Mouse (Mus musculus) spleen, embryonic (tissue): ENCODE measurements around the gene Morn3.

ENCODE experiments used
- CTCF ChIA-PET: fragments of 350-600 bp; sonication (Branson Sonifier 250); formaldehyde crosslinking; loops from one replicate; lab custom pipeline; 2022; lab: Charles Lee

The Morn3 gene

GRCm38 (mm10) chr5:122997205-122998204 is 49.3 kb downstream of the Morn3 start:
- CTCF ChIA-PET: interaction anchor here (0.6 kb wide), 2 partner anchors 9 to 55 kb away, joined by 3 to 4 read pairs; no protein-coding TSS in a partner anchor

GRCm38 (mm10) chr5:122994910-122995309 is 51.9 kb downstream of the Morn3 start:
- CTCF ChIA-PET: no interaction called here

- CTCF ChIA-PET: no interaction called here
Measured at GRCm38 (mm10) chr5:122994303-122994846, 52.4 kb downstream of the Morn3 start.

DNA sequence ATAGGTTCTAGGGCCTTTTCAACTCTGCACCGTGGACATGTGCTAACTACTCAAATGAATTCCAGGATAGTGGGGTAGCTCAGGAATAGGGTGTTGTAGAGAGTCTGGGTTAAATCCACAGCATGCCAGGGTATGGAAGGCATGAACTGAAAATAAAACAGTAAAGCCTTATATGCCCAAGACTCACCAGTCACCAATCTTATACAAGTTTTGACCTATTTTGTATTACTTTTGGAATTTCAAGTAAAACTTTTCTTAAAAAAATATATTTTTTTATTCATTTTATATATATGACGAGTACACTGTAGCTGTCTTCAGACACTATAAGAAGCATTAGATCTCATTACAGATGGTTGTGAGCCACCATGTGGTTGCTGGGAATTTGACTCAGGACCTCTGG is 53.0 kb downstream of the Morn3 start:
- CTCF ChIA-PET: no interaction called here

- CTCF ChIA-PET: interaction anchor here (0.7 kb wide), 1 partner anchor 24 kb away, joined by 3 read pairs; no protein-coding TSS in a partner anchor
Measured at GRCm38 (mm10) chr5:122991350-122992004, 55.3 kb downstream of the Morn3 start.

DNA sequence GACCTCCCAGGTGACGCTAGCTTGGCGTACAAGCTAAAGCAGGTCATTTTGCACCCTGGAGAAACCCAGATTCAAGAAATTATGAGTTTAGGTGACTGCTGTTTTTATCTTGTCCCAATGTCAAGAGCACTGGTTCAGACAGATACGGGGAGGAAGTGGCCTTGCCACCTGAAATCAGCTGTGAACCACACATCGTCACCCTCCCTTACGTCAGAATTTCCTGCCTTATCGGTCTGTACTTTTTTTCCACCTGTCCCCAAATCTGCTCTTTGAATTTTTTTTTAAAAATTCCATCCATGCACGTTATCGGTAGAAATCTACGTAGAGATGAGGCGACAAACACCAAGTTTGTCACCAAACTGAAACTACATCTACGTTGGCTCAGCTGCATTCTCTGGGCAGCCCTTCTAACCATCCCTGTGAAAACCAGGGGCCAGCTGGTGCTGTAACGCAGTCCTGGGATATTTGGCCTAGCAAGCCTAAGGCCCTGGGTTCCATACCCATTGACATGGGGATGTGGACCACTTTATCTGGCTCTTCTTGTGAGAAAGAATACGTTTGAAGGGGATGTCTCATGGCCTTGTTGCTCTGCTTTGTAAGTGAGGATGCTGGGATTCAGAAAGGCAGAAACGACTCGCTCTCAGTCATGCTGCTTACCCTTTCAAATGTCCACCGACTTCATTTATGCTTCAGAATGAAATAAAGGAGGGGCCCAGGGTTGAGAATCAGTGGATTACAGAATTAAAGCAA is 56.2 kb downstream of the Morn3 start:
- CTCF ChIA-PET: no interaction called here

GRCm38 (mm10) chr5:122989551-122990330 is 57.1 kb downstream of the Morn3 start, which contains the start of gene Kdm2b:
Gene Kdm2b, minus strand, starts transcription at chr5:122989823.
- CTCF ChIA-PET: interaction anchor here (0.6 kb wide), 1 partner anchor 1023 kb away, joined by 3 read pairs; no protein-coding TSS in a partner anchor

- CTCF ChIA-PET: interaction anchor here (0.5 to 0.9 kb wide), 5 partner anchors 34 to 1129 kb away, joined by 3 to 9 read pairs (median 4); no protein-coding TSS in a partner anchor
Measured at GRCm38 (mm10) chr5:122989001-122989525, 57.8 kb downstream of the Morn3 start.

DNA sequence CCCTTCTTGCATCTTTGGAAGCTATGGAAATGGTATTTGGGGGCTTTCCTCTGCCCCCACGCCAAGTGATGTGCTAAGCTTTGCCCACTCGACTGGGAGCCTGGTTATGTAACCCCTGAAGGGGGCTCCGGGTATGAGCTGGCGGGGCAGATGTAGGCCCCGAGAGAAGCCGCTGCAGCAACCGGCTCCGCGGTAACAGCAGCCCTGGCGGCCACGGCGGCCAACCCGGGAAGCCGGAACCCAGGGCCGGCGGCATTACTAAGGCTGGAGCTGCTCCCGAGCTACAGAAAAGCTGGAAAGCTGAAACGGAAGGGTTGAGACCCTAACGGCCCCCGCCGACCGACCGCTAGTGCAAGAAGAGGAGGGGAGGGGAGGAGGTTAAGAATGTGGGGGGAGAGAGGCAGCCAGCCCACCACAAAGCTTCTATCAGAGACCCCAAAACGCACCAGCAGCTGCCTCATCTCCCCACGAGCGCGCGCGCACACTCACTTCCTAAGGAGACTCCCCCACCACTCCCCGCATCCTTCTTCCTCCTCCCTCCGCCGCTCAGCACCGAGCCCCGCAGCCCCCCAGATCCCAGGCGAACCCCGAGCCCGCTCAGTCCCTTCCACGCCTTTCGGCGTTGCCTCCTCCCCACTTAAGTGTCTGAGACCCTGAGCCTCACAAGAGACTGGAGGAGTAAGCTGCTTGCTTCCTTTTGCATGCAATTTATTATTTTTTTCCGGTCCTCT is 58.6 kb downstream of the Morn3 start:
- CTCF ChIA-PET: interaction anchor here (0.6 to 0.9 kb wide), 4 partner anchors 9 to 985 kb away, joined by 4 to 8 read pairs (median 6); no protein-coding TSS in a partner anchor

GRCm38 (mm10) chr5:122987211-122988020 is 59.4 kb downstream of the Morn3 start:
- CTCF ChIA-PET: interaction anchor here (0.5 to 0.7 kb wide), 4 partner anchors 9 to 985 kb away, joined by 3 to 17 read pairs (median 8); no protein-coding TSS in a partner anchor

DNA sequence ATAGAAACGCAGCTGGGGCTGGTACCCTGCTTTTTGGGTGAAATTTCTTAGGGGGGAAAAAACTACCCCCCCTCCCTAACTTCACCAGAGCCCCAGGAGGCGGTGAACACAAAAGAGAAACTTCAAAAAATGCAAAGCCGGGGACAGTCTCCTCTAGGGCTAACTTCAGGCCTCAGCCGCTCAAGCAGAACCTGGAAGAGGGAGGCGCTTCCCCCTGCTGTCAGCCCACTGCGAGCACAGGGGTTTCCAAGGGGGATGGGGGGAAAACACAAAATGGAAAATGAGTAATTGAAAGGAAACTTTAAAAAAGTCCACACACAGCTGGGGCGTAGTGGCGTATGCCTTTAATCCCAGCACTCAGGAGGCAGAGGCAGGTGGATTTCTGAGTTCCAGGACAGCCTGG is 60.7 kb downstream of the Morn3 start:
- CTCF ChIA-PET: no interaction called here
